Mouse (Mus musculus) spleen, adult 12 weeks (tissue): ENCODE results near the gene Hdac4.

Experiments
- DNase-seq: peaks from one replicate; pipeline ENCODE4 v3.0.0; 2022; ENCODE audit warnings: low spot score

Gene Hdac4

GRCm38 (mm10) chr1:92061198-92062073 is 134.1 kb downstream of the Hdac4 start:
- DNase-seq = no peak

GRCm38 (mm10) chr1:92060532-92061064 is 134.9 kb downstream of the Hdac4 start:
- no peak for DNase-seq

- DNase-seq = no peak
Observed at GRCm38 (mm10) chr1:92059571-92059970, 135.9 kb downstream of the Hdac4 start.

GRCm38 (mm10) chr1:92058731-92059425 is 136.6 kb downstream of the Hdac4 start:
- no peak for DNase-seq

GRCm38 (mm10) chr1:92057068-92057467 is 138.4 kb downstream of the Hdac4 start:
- DNase-seq = no peak

GRCm38 (mm10) chr1:92055149-92055548 is 140.3 kb downstream of the Hdac4 start:
- DNase-seq = no peak

GRCm38 (mm10) chr1:92052190-92052589 is 143.3 kb downstream of the Hdac4 start:
- DNase-seq = no peak

- no peak for DNase-seq
Observed at GRCm38 (mm10) chr1:92051489-92052062, 143.9 kb downstream of the Hdac4 start.

- DNase-seq = no peak
Observed at GRCm38 (mm10) chr1:92050992-92051391, 144.5 kb downstream of the Hdac4 start.

GRCm38 (mm10) chr1:92050566-92050965 is 144.9 kb downstream of the Hdac4 start:
- no peak for DNase-seq

GRCm38 (mm10) chr1:92048415-92049354 is 146.8 kb downstream of the Hdac4 start:
- no peak for DNase-seq

GRCm38 (mm10) chr1:92045671-92046070 is 149.8 kb downstream of the Hdac4 start:
- no peak for DNase-seq

GRCm38 (mm10) chr1:92044868-92045267 is 150.6 kb downstream of the Hdac4 start:
- DNase-seq = no peak

GRCm38 (mm10) chr1:92043989-92044388 is 151.5 kb downstream of the Hdac4 start:
- no peak for DNase-seq

- no peak for DNase-seq
Observed at GRCm38 (mm10) chr1:92042126-92042525, 153.4 kb downstream of the Hdac4 start.

GRCm38 (mm10) chr1:92041290-92041689 is 154.2 kb downstream of the Hdac4 start:
- DNase-seq = no peak

- no peak for DNase-seq
Observed at GRCm38 (mm10) chr1:92038714-92039113, 156.8 kb downstream of the Hdac4 start.

GRCm38 (mm10) chr1:92037039-92037438 is 158.5 kb downstream of the Hdac4 start:
- DNase-seq = no peak

GRCm38 (mm10) chr1:92035770-92036169 is 159.7 kb downstream of the Hdac4 start:
- DNase-seq = no peak

- no peak for DNase-seq
Observed at GRCm38 (mm10) chr1:92034247-92034646, 161.3 kb downstream of the Hdac4 start.

GRCm38 (mm10) chr1:92033463-92033862 is 162.0 kb downstream of the Hdac4 start:
- DNase-seq = no peak

GRCm38 (mm10) chr1:92030541-92030940 is 165.0 kb downstream of the Hdac4 start:
- no peak for DNase-seq
